10 mouse cellular contexts compared by ENCODE assay signal in genomic region chr15:32257886-32258319, GRCm38 (mm10). TPM values are rescaled to one million over a fixed set of nuclear protein-coding genes. Genes with fewer than 3 reads are reported as not detected.
A peak's percentile ranks its signal among the peaks of the same experiment; 100 is the strongest.
DNase-seq lines count a peak whose midpoint lies in the region; ATAC-seq and TF ChIP-seq lines count a peak whose summit lies in the region.
"Had no signal": no experiment of that assay in that cellular context is flagged by ENCODE, and none has a peak within 500 bp of the region (broad histone marks: within the 10 kb centered on the region; RNA-seq: fewer than 3 reads in every experiment).

No protein-coding gene starts in this region.

- H3K9me3 ChIP-seq in liver, embryonic 12.5 days (replicated peaks), result no peaks in the 10 kb centered on the region
- H3K9me3 ChIP-seq: hindbrain, embryonic 15.5 days; neural tube, embryonic 13.5 days had no signal

- H3K79me2 ChIP-seq in heart, adult 2 months (replicated peaks; ENCODE audit: control insufficient read depth, insufficient read depth, low read length), result no peaks in the 10 kb centered on the region

- H3K4me3 ChIP-seq in heart, adult 2 months, result no peak overlapping the region
- no peak overlapping the region for H3K4me3 ChIP-seq in liver, embryonic 12.5 days
- H3K4me3 ChIP-seq: hindbrain, embryonic 15.5 days; neural tube, embryonic 13.5 days had no signal

- no peak for TF ChIP-seq EP300 in heart, adult 2 months (IDR thresholded peaks at IDR 0.05; ENCODE audit: insufficient read depth, low read depth, low read length)

- no peaks in the 10 kb centered on the region for H3K27me3 ChIP-seq in heart, adult 2 months (ENCODE audit: control insufficient read depth, insufficient read depth, low read length)
- H3K27me3 ChIP-seq in liver, embryonic 12.5 days (replicated peaks), result no peaks in the 10 kb centered on the region
- H3K27me3 ChIP-seq: hindbrain, embryonic 15.5 days; neural tube, embryonic 13.5 days had no signal

- WGBS in heart, adult 2 months, result 40% methylated on average over 7 of the region's 7 CpGs
- WGBS in liver, embryonic 12.5 days (ENCODE audit: insufficient replicate concordance), result 65% methylated on average over 7 of the region's 7 CpGs

- no peak overlapping the region for H3K9ac ChIP-seq in heart, adult 2 months (ENCODE audit: low read depth, low read length)
- H3K9ac ChIP-seq in liver, embryonic 12.5 days, result no peak overlapping the region
- H3K9ac ChIP-seq: hindbrain, embryonic 15.5 days; neural tube, embryonic 13.5 days had no signal

- peak; percentile 59 for DNase-seq in layer of hippocampus, adult 11-12 months (ENCODE audit: low spot score)
- DNase-seq in layer of hippocampus, adult 9-10 months (ENCODE audit: low spot score), result no peak
- DNase-seq in cerebellum, adult 9-11 months, result peak; percentile 76
- peak; percentile 40 to 41 for DNase-seq in heart, adult 2 months
- peak; percentile 61 to 90 for DNase-seq in left cerebral cortex, postnatal 25 days (ENCODE audit: low spot score in 2 of 2)
- DNase-seq in thymus, postnatal 10 days (ENCODE audit: low spot score in 2 of 2), result no peak
- DNase-seq in adrenal gland, adult 8-10 months, result no peak

- no peaks in the 10 kb centered on the region for H3K36me3 ChIP-seq in heart, adult 2 months (ENCODE audit: control insufficient read depth, insufficient read depth, low read length)
- H3K36me3 ChIP-seq in liver, embryonic 12.5 days, result no peaks in the 10 kb centered on the region
- H3K36me3 ChIP-seq: hindbrain, embryonic 15.5 days; neural tube, embryonic 13.5 days had no signal

- TF ChIP-seq POLR2A in heart, adult 2 months (IDR thresholded peaks at IDR 0.05; ENCODE audit: insufficient read depth, low read depth, low read length), result no peak

- peak overlapping the region; percentile 23 for H3K27ac ChIP-seq in heart, adult 2 months
- no peak overlapping the region for H3K27ac ChIP-seq in liver, embryonic 12.5 days
- H3K27ac ChIP-seq: hindbrain, embryonic 15.5 days; neural tube, embryonic 13.5 days had no signal

- no peak for ATAC-seq in liver, embryonic 12.5 days

- no peaks in the 10 kb centered on the region for H3K4me1 ChIP-seq in heart, adult 2 months (ENCODE audit: control insufficient read depth, insufficient read depth, low read length)
- no peaks in the 10 kb centered on the region for H3K4me1 ChIP-seq in liver, embryonic 12.5 days

- intact Hi-C loops in heart, adult 2 months (cut with DNase I), result no loop called here
- intact Hi-C loops in left cerebral cortex, postnatal 25 days (cut with DNase I), result no loop called here

- TF ChIP-seq CTCF in heart, adult 2 months (IDR thresholded peaks at IDR 0.05), result no peak

- no peak overlapping the region for H3K4me2 ChIP-seq in liver, embryonic 12.5 days
- H3K4me2 ChIP-seq: hindbrain, embryonic 15.5 days; neural tube, embryonic 13.5 days had no signal

RNA-seq across cellular contexts. Expression of gene Sema5a, which starts 13.3 kb away (rescaled TPM):
- total RNA-seq in heart, adult 2 months (2021), result 10 to 100 TPM in 1 of 2 experiments, 1 to 10 TPM in 1; 7.9 to 10.6 TPM
- polyA plus RNA-seq in heart, adult 2 months (2012; rRNA removed), result 1.8 and 2.6 TPM in 2 replicates
- 10 to 100 TPM; 22.7 to 28.7 TPM for total RNA-seq in left cerebral cortex, postnatal 25 days (2021)
- polyA plus RNA-seq in liver, embryonic 12.5 days (2016; fragmentation: Nextera tagmentation; extraction: Ambion mirVana), result 0.86 and 1.4 TPM in 2 replicates
- 10 to 100 TPM; 16.9 to 21.6 (median 21.0) TPM for total RNA-seq in adrenal gland, adult 8-10 months (2022)

Comparison
In these comparisons a context has a peak if more than half of its experiments do, and no peak if none do; other contexts are left out.
1. DNase-seq: peak in layer of hippocampus, adult 11-12 months (single experiment), cerebellum, adult 9-11 months (single experiment), heart, adult 2 months (2 of 2) and left cerebral cortex, postnatal 25 days (2 of 2); none in layer of hippocampus, adult 9-10 months (single experiment), thymus, postnatal 10 days (0 of 2) and adrenal gland, adult 8-10 months (single experiment).